Mouse (Mus musculus) midbrain, embryonic 10.5 days (tissue): ENCODE measurements at regions not wholly inside any gene's neighbourhood (a gene's known extent, or its start where the extent isn't known, plus 50 kb on each side); places are given as distances from the start of the nearest gene placed in this dataset.
A peak's percentile ranks its signal among the peaks of the same experiment; 100 is the strongest.

Experiments
- DNase-seq: peaks from one replicate; pipeline ENCODE4 v3.0.0-alpha.2; 2017; ENCODE audit warnings: low spot score
- H3K27ac ChIP-seq: fragments of 300-500 bp; sonication (generic); replicated peaks from 2 replicates; pipeline ENCODE4 v1.5.1; 2016; ENCODE audit warnings: mild to moderate bottlenecking
- H3K27me3 ChIP-seq: fragments of 300-500 bp; sonication (generic); 2 replicates; pipeline ENCODE4 v1.6.1; 2016; ENCODE audit warnings: low read depth, mild to moderate bottlenecking; ENCODE audit not compliant: poor library complexity, severe bottlenecking
- H3K36me3 ChIP-seq: fragments of 300-500 bp; sonication (generic); 2 replicates; pipeline ENCODE4 v1.6.1; 2016; ENCODE audit warnings: mild to moderate bottlenecking, moderate library complexity
- H3K4me1 ChIP-seq: fragments of 300-500 bp; sonication (generic); 2 replicates; pipeline ENCODE4 v1.6.1; 2016
- H3K4me3 ChIP-seq: fragments of 300-500 bp; sonication (generic); 2 replicates; pipeline ENCODE4 v1.5.1; 2016; ENCODE audit warnings: mild to moderate bottlenecking, moderate library complexity
- H3K9me3 ChIP-seq: fragments of 300-500 bp; sonication (generic); replicated peaks from 2 replicates; pipeline ENCODE4 v1.6.1; 2016; ENCODE audit warnings: mild to moderate bottlenecking
- WGBS: fragments of 180-500 bp; shearing (Covaris S2); methylation state at CpG from one replicate; pipeline ENCODE4 v1.1.7; 2016; 5-methylcytosine and 5-hydroxymethylcytosine counted together

GRCm38 (mm10) chr8:10798444-10798843 lies 209.8 kb downstream of the Irs2 start:
- peaks cover 35% of the 10 kb centered on the region for H3K4me1 ChIP-seq
- H3K36me3 ChIP-seq = no peaks in the 10 kb centered on the region
- peak overlapping the region; percentile 7; the same call in 1 of the 2 replicates for H3K27ac ChIP-seq
- no peaks in the 10 kb centered on the region for H3K9me3 ChIP-seq
- no peak for DNase-seq
- H3K4me3 ChIP-seq = no peak overlapping the region
- H3K27me3 ChIP-seq = no peaks in the 10 kb centered on the region
- WGBS = 74% methylated on average over 1 of the region's 1 CpGs

DNA sequence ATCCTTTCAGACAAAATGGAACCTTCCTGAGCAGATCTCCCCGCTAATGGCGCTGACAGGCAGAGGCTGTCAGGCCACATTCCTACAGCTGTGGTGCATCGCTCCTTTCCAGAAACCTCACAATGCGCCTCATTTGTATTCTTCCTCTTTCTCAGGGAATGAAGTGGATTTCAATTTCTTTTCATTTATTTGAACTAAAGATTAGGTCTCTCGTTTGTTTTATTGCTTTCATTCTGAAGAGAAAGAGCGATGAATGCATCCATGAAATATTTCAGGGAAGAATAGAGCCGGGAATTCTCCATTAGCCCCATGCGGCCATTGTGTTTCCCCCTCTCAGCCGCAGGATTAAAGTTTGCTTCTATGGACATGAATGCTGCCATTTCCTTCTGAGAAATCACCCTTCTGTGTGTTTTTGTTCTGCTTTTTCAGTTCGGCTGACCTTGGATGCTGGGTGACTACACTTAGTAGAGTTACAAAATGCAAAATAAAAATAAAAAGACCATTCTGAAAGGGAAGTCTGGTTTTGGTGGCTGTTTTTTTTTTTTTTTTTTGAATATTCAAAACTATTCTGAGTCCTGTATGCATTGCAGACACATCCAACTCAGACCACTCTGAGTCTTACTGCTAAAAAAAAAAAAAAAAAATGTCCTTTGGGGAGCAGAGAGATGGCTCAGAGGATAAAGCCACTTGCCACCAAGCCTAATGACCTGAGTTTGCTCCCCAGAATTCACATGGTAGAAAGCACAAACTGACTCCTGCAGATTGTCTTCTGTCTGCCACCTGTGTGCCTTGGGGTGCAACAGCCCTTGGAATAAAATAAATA lies 213.7 kb downstream of the Irs2 start:
- Histone ChIP-seq H3K36me3 (no peaks in the 10 kb centered on the region), H3K4me1 (peaks cover 48% of the 10 kb centered on the region), H3K4me3 (no peak overlapping the region), H3K27ac (peak overlapping the region; percentile 83), H3K9me3 (no peaks in the 10 kb centered on the region), H3K27me3 (no peaks in the 10 kb centered on the region; the same call in 1 of the 2 replicates)
- DNase-seq = peak; percentile 69
- 25% methylated on average over 10 of the region's 10 CpGs for WGBS

DNA sequence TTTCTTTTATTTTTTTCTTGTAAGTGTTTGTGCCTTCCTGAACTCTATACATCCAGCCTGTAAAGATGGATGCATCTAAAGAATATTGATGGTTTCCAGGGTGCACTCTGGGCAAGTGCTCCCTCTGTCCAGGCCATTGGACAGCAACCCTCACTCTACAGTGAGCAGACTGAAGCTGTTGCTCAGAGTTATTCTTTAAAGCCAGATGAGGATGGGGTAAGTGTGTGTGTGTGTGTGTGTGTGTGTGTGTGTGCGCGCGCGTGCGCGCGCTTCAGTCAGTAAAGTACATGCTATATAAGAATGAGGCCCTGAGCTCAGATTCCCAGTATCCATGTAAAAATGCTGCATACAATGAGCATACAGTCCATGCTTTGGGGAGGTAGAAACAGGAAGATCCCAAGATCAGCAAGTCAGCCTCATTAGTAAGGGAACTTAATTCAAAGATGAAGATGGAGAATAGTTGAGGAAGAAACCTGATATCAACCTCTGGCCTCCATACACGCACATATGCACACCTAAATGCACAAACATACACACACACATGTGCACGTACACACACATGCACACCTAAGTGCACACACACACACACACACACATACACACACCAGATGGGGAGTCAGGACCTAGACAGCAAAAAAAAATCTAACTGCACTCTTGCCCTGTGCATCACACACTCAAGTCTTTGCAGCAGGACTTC lies 214.4 kb downstream of the Irs2 start:
- Histone ChIP-seq H3K9me3 (no peaks in the 10 kb centered on the region), H3K27ac (peak overlapping the region; percentile 83), H3K27me3 (no peaks in the 10 kb centered on the region; the same call in 1 of the 2 replicates), H3K36me3 (no peaks in the 10 kb centered on the region), H3K4me3 (no peak overlapping the region), H3K4me1 (peaks cover 48% of the 10 kb centered on the region)
- WGBS = 94% methylated on average over 9 of the region's 9 CpGs
- no peak for DNase-seq

GRCm38 (mm10) chr8:10788496-10789200 lies 219.6 kb downstream of the Irs2 start:
- H3K36me3 ChIP-seq = no peaks in the 10 kb centered on the region
- peaks cover 41% of the 10 kb centered on the region for H3K4me1 ChIP-seq
- no peak overlapping the region for H3K4me3 ChIP-seq
- H3K9me3 ChIP-seq = no peaks in the 10 kb centered on the region
- 0 out of 2 replicates have a peak overlapping the region, but pooled peaks have one; percentile 6 for H3K27ac ChIP-seq
- no peaks in the 10 kb centered on the region; the same call in 1 of the 2 replicates for H3K27me3 ChIP-seq
- no peak for DNase-seq
- 86% methylated on average over 8 of the region's 8 CpGs for WGBS

DNA sequence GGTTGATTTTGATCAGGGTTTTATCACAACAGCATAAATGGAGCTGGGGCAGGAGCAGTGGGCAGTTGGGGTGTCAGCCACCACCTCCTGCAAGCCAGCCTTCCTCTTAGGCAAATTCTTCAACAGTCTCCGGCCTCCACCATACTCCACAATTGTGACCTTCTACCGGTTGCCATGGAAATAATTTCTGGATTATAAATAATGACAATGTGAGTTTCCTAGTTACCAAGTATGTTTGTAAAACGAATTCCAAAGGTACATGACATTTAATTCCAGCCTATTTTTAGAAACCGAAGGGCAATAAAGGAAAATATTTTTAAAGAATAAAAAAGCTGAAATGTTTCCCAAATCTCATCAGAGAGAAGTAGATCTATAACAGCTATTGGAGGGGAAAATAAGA lies 222.5 kb downstream of the Irs2 start:
- Histone ChIP-seq H3K27ac (no peak overlapping the region), H3K36me3 (no peaks in the 10 kb centered on the region), H3K27me3 (no peaks in the 10 kb centered on the region), H3K9me3 (no peaks in the 10 kb centered on the region), H3K4me3 (no peak overlapping the region), H3K4me1 (peaks cover 21% of the 10 kb centered on the region)
- no peak for DNase-seq
- 83% methylated on average over 4 of the region's 4 CpGs for WGBS

- no peaks in the 10 kb centered on the region for H3K36me3 ChIP-seq
- H3K27ac ChIP-seq = 0 out of 2 replicates have a peak overlapping the region, but pooled peaks have one; percentile 46
- no peaks in the 10 kb centered on the region for H3K27me3 ChIP-seq
- no peak for DNase-seq
- H3K4me1 ChIP-seq = peaks cover 21% of the 10 kb centered on the region
- H3K4me3 ChIP-seq = no peak overlapping the region
- 91% methylated on average over 4 of the region's 4 CpGs for WGBS
- H3K9me3 ChIP-seq = no peaks in the 10 kb centered on the region
Measured at GRCm38 (mm10) chr8:10785311-10785710, 222.9 kb downstream of the Irs2 start.

DNA sequence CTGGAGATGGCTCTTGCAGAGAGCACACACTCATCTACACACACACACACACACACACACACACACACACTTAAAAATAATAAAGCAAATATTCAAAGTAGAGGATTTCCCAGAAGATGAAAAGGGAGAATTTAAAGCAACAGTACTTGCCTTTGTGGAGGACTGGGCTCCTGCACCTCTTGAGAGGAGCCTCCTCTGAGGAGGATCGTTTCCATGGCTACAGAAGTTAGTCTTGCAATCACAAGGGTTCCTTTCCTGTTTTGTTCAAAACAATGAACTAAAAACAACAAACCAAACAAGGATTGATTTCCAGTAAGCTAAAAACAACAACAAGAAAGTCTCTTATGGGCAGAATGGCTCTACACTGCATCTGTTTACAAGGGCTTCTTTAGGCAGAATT lies 223.8 kb downstream of the Irs2 start:
- no peaks in the 10 kb centered on the region for H3K27me3 ChIP-seq
- no peaks in the 10 kb centered on the region for H3K9me3 ChIP-seq
- H3K27ac ChIP-seq = peak overlapping the region; percentile 46; the same call in 1 of the 2 replicates
- WGBS = 38% methylated on average over 1 of the region's 1 CpGs
- no peak for DNase-seq
- no peak overlapping the region for H3K4me3 ChIP-seq
- H3K4me1 ChIP-seq = peaks cover 21% of the 10 kb centered on the region
- no peaks in the 10 kb centered on the region for H3K36me3 ChIP-seq

- Histone ChIP-seq H3K9me3 (peaks cover 3% of the 10 kb centered on the region; the same call in 1 of the 2 replicates), H3K27ac (no peak overlapping the region), H3K36me3 (no peaks in the 10 kb centered on the region), H3K27me3 (no peaks in the 10 kb centered on the region), H3K4me3 (no peak overlapping the region), H3K4me1 (peaks cover 21% of the 10 kb centered on the region)
- no peak for DNase-seq
- 93% methylated on average over 6 of the region's 6 CpGs for WGBS
Measured at GRCm38 (mm10) chr8:10781860-10782259, 226.4 kb downstream of the Irs2 start.

DNA sequence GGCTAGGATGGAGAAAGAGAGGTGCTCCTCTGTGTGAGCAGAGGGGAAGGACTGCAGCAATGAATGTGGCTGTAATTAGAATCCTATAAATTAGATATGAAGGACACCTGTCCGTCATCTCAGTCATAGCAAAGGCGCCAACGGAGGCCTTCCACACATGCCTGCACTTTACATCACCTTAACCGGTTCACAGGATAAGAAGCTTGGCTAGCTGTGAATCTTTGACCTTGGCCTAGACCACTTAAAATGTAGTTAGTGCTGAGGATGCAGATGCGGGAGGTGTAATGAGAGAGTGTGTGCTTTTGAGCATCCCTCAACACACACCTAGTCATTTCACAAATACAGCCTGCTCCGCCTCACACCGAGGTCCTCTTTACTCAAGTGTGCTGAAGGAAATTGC lies 228.6 kb downstream of the Irs2 start:
- Histone ChIP-seq H3K27ac (no peak overlapping the region), H3K36me3 (no peaks in the 10 kb centered on the region), H3K9me3 (peaks cover 16% of the 10 kb centered on the region; the same call in 1 of the 2 replicates), H3K4me1 (peaks cover 9% of the 10 kb centered on the region), H3K4me3 (no peak overlapping the region), H3K27me3 (no peaks in the 10 kb centered on the region)
- 94% methylated on average over 7 of the region's 7 CpGs for WGBS
- no peak for DNase-seq

DNA sequence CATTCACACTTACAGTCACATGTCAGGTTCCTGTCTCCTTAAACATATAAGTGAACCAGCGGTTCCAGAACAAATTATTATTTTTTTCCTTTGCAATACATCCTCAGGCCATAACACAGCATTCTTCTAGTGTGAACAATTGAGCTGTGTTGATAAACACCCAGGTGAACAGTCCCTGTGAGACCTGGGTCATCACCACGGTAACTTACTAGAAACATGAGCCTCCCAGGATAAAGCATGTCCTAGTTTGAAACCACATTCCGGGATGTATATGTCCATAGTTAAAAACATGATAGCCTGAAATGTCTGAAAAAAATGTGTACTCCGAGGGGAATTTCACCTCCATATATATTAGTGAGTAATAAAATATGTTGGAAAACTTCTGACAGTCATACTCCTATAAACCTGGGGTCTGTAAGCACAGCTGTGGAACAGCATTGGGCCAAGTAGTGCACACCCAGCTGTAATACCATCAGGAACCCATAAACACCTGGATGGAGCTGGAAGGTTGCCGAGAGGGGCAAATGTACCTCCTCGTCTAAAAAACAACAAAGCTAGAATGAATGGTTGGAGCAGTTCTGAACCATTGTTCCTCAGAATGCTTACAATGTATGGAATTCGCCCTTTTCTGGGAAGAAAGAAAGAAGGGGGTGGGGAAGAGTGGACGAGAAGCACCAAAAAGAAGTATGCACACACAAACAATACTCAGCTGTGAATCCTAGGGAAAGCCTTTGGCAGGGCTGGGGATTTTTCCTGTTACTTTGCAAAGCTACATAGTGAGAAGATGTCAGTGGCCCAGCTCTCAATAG lies 232.9 kb downstream of the Irs2 start:
- DNase-seq = no peak
- no peaks in the 10 kb centered on the region for H3K4me1 ChIP-seq
- H3K36me3 ChIP-seq = no peaks in the 10 kb centered on the region
- H3K4me3 ChIP-seq = no peak overlapping the region
- 74% methylated on average over 8 of the region's 8 CpGs for WGBS
- no peak overlapping the region for H3K27ac ChIP-seq
- H3K27me3 ChIP-seq = no peaks in the 10 kb centered on the region
- H3K9me3 ChIP-seq = peaks cover 16% of the 10 kb centered on the region; the same call in 1 of the 2 replicates

DNA sequence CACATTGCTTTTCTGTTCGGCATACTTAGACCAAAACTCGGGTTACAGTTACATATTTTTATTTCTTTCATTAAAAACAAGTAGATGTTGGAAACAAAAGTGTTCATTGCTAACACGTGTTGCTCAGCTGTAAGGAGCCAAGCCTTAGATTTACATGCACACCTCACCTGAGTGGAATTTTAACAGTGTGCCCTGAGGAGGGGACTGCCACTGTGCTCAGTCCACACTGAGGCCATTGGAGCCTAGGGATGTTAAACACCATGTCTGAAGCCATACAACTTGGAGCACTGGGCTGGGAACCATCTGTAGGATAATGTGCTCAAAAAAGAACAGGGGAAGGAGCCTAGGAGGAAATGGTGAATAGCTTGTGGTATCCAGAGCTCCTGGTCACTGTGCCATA lies 233.5 kb downstream of the Irs2 start:
- no peak overlapping the region for H3K27ac ChIP-seq
- no peaks in the 10 kb centered on the region for H3K4me1 ChIP-seq
- H3K4me3 ChIP-seq = no peak overlapping the region
- no peak for DNase-seq
- no peaks in the 10 kb centered on the region for H3K36me3 ChIP-seq
- WGBS = 89% methylated on average over 3 of the region's 3 CpGs
- no peaks in the 10 kb centered on the region for H3K27me3 ChIP-seq
- peaks cover 16% of the 10 kb centered on the region; the same call in 1 of the 2 replicates for H3K9me3 ChIP-seq

- no peak overlapping the region for H3K27ac ChIP-seq
- no peak for DNase-seq
- no peaks in the 10 kb centered on the region for H3K9me3 ChIP-seq
- WGBS = 78% methylated on average over 4 of the region's 4 CpGs
- H3K4me3 ChIP-seq = no peak overlapping the region
- peaks cover 11% of the 10 kb centered on the region for H3K4me1 ChIP-seq
- no peaks in the 10 kb centered on the region for H3K36me3 ChIP-seq
- no peaks in the 10 kb centered on the region; the same call in 1 of the 2 replicates for H3K27me3 ChIP-seq
Measured at GRCm38 (mm10) chr8:10768181-10768580, 240.1 kb downstream of the Irs2 start.
